Mouse (Mus musculus): ENCODE results near the gene Ubn1. TPM values are rescaled to one million over a fixed set of nuclear protein-coding genes. Genes with fewer than 3 reads are reported as not detected.

Gene Ubn1
- polyA plus RNA-seq (2012; rRNA removed): 10.1 and 14.1 TPM in 2 replicates

GRCm38 (mm10) chr16:5049774-5050234 is at the start of gene Ubn1, which contains the start of gene Glyr1:
Gene Ubn1, plus strand, starts transcription at chr16:5050057.
Gene Glyr1, minus strand, starts transcription at chr16:5049863.

GRCm38 (mm10) chr16:5007067-5007466 is 42.8 kb upstream of the Ubn1 start, which contains the start of gene Smim22:
Gene Smim22, plus strand, starts transcription at chr16:5007288.

DNA sequence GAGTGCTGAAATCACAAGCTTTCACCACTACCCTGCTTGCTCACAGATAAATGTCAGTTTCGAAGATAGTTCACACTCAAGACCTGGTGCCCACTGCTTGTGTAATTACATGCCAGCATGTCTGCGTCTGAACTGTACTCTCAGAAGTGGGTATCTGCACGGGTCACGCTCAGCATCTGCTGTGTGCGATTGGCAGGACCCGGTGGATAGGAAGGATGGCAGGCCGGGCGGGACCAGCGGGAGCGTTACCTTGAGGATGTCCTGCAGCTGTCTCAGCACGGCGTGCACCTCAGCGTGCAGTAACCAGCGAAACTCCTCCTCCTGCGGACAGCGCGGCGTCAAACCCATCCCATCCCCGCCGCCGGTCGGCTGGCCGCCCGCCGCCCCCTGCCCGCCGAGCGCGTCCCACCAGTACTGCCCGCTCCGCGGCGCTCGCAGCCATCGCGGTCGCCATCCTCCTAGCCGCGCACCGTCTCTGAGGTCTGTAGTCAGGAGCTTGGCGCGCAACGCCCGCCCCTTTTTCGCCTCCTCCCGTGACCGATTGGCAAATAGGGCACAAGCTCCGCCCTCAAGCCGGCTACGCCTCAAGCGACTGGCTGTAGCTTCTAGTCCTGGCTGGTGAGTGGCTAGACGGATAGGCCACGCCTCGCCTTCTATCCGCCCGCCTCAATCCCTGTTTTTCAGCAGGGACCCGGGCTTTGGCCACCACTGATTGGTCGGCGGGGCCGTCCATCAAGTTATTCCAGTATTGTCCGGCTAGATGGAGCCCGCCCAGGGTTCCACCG is 36.6 kb upstream of the Ubn1 start, which contains the start of gene Rogdi:
TSS of gene Rogdi (minus strand) at position 500 of the 785 bp plus-strand sequence.

GRCm38 (mm10) chr16:5132401-5132801 is 82.5 kb downstream of the Ubn1 start, which contains the start of gene Ppl:
Gene Ppl, minus strand, starts transcription at chr16:5132421.

Other genes starting within 250 kb of the Ubn1 start
- not detected in 2 replicates for gene 4930562C15Rik, start 214.6 kb upstream of the Ubn1 start, polyA plus RNA-seq (2012; rRNA removed)
- gene Ubald1, start 169.7 kb upstream of the Ubn1 start, polyA plus RNA-seq (2012; rRNA removed): 5.2 and 5.5 TPM in 2 replicates
- 12.4 and 15.5 TPM in 2 replicates for gene Mgrn1, start 163.8 kb upstream of the Ubn1 start, polyA plus RNA-seq (2012; rRNA removed)
- 26.2 and 28.3 TPM in 2 replicates for gene Nudt16l1, start 111.3 kb upstream of the Ubn1 start, polyA plus RNA-seq (2012; rRNA removed)
- 15.7 and 16.9 TPM in 2 replicates for gene Anks3, start 85.9 kb upstream of the Ubn1 start, polyA plus RNA-seq (2012; rRNA removed)
- not detected in 2 replicates for gene Sept12, start 52.2 kb upstream of the Ubn1 start, polyA plus RNA-seq (2012; rRNA removed)
- gene Smim22, start 42.8 kb upstream of the Ubn1 start, polyA plus RNA-seq (2012; rRNA removed): 11.0 and 11.4 TPM in 2 replicates
- 26.7 and 35.6 TPM in 2 replicates for gene Rogdi, start 36.5 kb upstream of the Ubn1 start, polyA plus RNA-seq (2012; rRNA removed)
- 26.4 and 29.9 TPM in 2 replicates for gene Glyr1, start 194 bp upstream of the Ubn1 start, polyA plus RNA-seq (2012; rRNA removed)
- 0.27 and 0.54 TPM in 2 replicates for gene Ppl, start 82.4 kb downstream of the Ubn1 start, polyA plus RNA-seq (2012; rRNA removed)
- gene Sec14l5, start 97.1 kb downstream of the Ubn1 start, polyA plus RNA-seq (2012; rRNA removed): 0.01 and 0.02 TPM in 2 replicates
- gene Nagpa, start 154.0 kb downstream of the Ubn1 start, polyA plus RNA-seq (2012; rRNA removed): 10.7 and 10.8 TPM in 2 replicates
- gene AU021092, start 172.2 kb downstream of the Ubn1 start, polyA plus RNA-seq (2012; rRNA removed): 0.46 and 0.55 TPM in 2 replicates
- 9.9 and 11.4 TPM in 2 replicates for gene Alg1, start 183.6 kb downstream of the Ubn1 start, polyA plus RNA-seq (2012; rRNA removed)
- 9.9 and 11.4 TPM in 2 replicates for gene Eef2kmt, start 205.9 kb downstream of the Ubn1 start, polyA plus RNA-seq (2012; rRNA removed)